Mouse (Mus musculus) ovary, adult 18-20 months (tissue): ENCODE data around the gene Tssk3.
"Not testable (repeated sequence)": the region's sequence is repeated elsewhere in the genome, so short reads cannot be mapped to it uniquely, and the experiment has no call there.

ENCODE experiments used
- DNase-seq: peaks from one replicate; pipeline ENCODE4 v3.0.0; 2022; ENCODE audit warnings: low spot score, mixed read lengths

Gene Tssk3

DNA sequence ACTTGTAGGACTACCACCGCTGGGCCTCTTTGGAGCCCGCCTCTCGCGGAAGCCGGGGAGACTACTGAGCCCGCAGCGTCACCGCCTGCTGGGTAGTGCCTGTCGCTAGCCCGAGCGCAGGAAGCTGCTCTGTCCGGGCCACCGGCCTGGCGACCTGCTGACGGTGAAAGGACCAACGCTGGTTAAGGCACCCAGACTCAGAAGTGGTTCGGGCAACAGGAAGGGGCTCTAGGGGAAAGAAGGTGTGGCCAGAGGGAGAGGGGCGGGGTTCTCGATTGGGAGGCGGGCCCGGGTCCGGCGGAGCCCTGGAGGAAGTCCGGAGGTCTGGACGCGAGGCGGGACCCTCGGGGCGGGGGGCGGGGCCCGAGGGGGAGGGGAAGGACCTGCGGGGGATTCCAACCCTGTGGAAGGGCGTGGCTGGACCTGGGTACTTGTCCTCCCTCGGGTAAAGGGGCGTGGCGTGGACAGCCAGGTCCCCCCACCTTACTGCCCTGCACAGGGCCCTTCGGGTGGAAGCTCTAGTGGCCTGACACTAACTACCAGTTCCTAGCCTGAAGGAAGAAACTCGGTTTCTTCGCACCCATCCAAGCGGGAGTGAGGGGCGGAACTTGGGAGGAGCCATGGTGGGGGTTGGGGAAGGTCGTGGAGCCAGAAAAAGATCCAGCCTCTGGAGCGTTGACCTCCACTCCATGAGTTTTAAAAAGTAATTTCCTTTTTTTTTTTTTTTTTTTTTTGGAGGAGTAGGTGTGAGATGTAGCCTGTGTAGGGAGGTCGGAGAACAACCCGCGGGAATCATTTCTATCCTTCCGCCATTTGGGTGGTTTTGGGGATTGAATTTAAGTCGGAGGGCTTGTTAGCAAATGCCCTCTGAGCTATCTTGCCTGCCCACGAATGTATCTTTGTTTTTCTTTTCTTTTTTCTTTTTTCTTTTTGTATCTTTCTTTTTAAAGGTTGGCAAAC, 10.1 kb upstream of the Tssk3 start:
- DNase-seq, result peak; percentile 90

GRCm38 (mm10) chr4:129500017-129500416, 9.2 kb upstream of the Tssk3 start:
- no peak for DNase-seq

- no peak for DNase-seq
Observed at GRCm38 (mm10) chr4:129498941-129499340, 8.1 kb upstream of the Tssk3 start.

GRCm38 (mm10) chr4:129496631-129497030, 5.8 kb upstream of the Tssk3 start:
- DNase-seq, result no peak

DNA sequence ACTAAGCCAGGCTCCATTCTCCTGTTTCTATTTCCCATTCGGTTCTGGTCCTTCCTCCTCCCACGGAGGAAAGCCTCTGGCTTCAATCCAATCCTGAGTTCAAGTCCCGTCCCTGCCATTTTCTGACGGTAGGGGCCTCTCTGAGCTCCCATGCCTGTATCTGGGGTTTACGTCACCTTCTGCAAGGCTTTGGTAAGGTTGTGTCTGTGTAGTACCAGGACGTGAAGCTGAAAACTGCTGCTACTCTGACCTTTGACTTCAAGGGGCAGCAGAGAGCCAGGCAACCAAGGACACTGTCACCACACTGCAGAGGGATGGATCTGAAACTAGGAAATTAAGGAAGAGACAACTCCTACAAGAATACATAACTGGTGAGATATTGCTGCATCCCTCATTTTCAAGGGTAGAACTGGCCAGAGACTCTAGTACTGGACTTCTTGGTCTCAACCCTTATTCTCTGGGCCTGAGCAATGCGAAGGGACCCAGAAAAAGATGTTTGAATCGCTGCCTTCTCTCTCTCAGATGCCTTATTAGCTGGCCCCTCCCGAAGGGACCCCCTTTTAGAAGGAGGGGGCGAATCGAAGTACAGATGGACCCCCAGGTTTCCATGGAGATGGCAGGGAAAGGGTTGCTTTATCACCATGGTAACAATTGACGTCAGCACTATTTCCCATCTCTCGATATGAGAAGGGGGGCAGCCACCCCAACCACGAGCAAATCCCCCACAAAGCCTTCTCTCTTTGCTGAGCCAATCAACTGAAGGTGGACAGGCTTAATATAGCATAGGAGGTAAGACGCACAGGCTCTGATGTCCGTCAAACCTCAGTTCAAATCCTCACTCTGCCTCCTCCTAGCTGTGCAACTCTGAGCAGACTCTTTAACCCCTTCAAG, 5.1 kb upstream of the Tssk3 start:
- DNase-seq, result no peak

- DNase-seq, result no peak
Observed at GRCm38 (mm10) chr4:129494681-129495080, 3.9 kb upstream of the Tssk3 start.

DNA sequence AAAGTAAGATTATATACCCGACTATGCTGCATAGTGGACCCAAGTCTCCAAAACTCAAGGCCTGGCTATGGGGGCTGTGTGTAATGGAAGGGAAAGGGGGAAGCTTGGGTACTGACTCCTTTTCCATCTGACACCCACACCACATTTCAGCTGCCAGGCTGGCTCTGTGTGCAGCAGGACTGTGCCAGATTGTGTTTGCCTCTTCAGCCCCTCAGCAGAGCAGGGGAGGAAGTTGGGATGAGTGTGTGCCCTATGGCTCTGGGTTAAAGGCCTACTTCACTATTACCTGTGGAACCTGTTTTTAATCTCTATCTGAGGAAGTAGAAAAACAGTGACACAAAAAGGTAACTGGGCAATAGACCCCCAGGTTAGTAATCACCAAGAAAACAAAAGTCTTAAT, 9.7 kb downstream of the Tssk3 start:
- no peak for DNase-seq

DNA sequence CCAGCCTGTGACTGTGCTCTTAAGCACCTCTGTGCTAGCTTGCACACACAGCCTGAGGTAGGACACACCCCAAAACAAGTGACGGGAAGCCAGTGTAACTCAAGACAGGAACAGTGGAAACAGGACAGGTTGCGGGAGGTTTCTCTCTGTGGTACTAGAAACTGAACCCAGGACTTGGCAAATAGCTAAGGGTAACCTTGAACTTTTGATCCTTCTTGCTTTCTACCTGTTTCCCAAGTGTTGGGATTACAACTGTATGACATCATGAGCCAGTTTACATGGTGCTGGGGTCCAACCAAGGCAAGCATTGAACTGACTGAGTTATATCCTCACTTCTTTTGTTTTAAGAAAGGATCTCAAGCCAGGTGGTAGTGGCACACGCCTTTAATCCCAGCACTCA, 11.0 kb downstream of the Tssk3 start:
- DNase-seq, result no peak

GRCm38 (mm10) chr4:129476047-129476446, 14.8 kb downstream of the Tssk3 start:
- no peak for DNase-seq

DNA sequence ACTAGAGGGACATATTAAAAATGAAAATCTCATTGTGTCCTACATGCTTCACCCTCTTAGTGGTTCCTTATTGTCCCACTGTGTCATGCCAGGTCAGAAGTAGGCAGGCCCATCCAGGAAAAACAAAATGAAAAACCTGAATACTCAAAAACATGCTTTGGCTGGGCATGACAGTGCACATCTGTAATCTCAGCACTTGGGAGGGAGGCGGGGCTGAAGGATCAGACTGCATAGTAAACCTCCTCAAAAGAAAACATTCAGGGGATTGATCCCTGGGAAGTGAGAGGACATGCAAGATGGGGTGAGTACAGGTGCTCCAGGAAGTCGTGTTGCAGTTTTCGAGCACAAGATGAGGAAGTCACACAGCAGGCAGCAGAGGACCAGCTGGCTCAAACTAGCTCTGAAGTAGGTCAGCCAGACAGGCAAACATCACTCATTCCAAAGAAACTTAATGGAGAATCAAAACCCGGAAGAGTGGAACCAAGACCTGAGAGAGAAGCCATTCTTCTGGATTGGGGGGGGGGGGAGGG, 26.5 kb downstream of the Tssk3 start:
- DNase-seq, result no peak

- DNase-seq, result no peak
Observed at GRCm38 (mm10) chr4:129463097-129464059, 27.4 kb downstream of the Tssk3 start.

GRCm38 (mm10) chr4:129462118-129462517, 28.7 kb downstream of the Tssk3 start:
- no peak for DNase-seq

GRCm38 (mm10) chr4:129461183-129461960, 29.4 kb downstream of the Tssk3 start, which contains the start of gene Bsdc1:
TSS of gene Bsdc1 (plus strand) at chr4:129461581.
- peak; percentile 99 for DNase-seq

DNA sequence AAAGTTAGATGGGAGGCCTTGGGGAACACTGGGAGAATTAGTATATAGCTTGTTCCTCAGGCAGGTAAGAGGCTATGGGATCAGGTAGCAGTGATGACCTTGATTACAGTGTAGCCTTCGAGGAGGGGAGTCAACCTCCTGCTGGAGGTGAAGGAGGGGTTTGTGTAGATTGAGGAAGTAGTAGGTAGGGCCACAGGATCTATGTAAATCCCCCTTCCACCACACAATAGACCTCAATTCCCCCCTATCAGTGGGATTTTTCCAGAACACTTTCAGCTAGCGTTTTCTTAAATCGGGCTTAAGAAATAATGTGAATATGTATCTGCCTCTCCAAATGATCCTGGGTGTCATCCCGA, 30.0 kb downstream of the Tssk3 start:
- DNase-seq, result no peak

DNA sequence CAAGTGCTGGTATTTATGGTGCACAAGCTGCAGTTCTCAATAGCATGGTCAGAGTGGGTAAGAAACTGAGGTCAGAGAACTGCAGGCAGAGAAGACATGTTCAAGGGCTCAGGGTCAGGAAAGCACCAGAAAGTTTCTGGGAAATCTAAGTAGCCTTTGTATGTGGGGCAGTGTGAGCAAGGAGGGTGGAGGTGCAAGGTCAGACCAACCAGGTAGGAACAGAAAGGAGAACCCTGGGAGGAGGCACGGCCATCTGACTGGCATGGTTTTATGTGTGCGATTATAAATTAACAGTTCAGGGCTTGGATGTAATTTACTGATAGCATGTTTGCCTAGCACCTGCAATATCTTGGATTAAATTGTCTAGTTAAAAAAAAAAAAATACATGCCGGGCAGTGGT, 31.1 kb downstream of the Tssk3 start:
- no peak for DNase-seq

- not testable (repeated sequence) for DNase-seq
Observed at GRCm38 (mm10) chr4:129457311-129457710, 33.5 kb downstream of the Tssk3 start.

GRCm38 (mm10) chr4:129456126-129456525, 34.7 kb downstream of the Tssk3 start:
- no peak for DNase-seq

DNA sequence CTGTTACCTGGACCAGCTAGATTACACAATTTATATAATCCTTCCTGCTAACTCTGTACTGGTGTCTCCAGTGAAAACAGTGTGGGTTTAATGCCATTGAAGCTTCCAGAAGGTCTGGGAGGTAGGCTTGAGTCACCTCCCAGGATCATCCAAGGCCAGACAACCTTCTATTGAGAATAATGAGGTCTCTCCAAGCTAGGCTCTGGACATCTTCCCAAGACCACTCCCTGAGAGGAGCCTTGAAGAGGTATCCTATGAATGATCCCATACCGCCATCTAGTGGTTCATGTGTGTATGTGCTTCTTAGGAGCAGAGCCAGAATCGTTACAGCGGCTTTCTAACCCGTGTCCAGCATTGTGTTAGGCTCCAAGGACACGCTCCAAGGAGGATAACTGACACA, 35.6 kb downstream of the Tssk3 start:
- DNase-seq, result peak; percentile 46

GRCm38 (mm10) chr4:129451471-129452169, 39.2 kb downstream of the Tssk3 start:
- DNase-seq, result no peak

DNA sequence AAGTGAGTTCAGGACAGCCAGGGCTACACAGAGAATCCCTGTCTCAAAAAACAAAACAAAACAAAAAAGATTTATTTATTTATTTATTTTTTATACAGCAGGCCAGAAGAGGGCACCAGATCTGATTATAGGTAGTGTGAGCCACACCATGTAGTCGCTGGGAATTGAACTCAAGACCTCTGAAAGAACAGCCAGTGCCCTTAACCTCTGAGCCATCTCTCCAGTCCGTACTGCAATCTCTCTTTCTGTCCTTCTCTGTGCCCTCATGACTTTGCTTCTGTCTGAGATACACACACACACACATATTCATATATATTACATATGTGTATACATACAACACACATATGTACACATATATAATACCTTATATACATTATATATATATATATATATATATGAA, 40.0 kb downstream of the Tssk3 start:
- DNase-seq, result no peak
